Mouse (Mus musculus): ENCODE measurements at regions not wholly inside any gene's neighbourhood (a gene's known extent, or its start where the extent isn't known, plus 50 kb on each side); places are given as distances from the start of the nearest gene placed in this dataset.

DNA sequence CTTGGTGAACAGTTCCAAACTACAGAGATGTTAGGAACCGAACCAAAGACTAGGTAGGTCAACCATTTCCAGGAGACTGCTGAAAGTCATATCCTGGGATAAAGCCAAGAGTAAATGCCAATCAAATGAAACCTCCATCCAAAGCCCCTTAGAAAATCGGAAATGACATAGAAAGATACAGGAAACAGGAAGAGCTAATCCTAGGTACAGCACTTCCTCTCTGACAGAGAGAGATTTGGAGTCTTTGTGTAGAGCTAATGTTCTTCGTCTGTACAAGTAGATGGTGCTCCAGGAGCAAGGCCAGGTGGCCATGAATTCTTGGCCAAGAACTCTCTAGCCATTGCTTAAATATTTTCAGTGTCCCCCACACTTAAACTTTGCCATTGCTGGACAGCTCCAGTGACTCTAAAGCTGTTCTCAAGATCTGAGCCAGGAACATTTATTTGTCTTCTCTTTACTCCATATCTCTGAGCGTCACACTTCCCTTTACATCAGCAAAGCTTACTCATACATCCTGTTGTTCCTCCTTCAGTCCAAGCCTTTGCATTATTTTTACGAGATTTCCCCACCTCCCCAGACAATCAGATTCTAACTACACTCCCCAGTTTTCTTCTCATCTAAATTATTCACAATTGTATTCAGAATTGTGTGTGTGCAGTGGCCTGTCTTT is 199.1 kb upstream of the Zbtb20 start:
- DNase-seq = no peak

DNA sequence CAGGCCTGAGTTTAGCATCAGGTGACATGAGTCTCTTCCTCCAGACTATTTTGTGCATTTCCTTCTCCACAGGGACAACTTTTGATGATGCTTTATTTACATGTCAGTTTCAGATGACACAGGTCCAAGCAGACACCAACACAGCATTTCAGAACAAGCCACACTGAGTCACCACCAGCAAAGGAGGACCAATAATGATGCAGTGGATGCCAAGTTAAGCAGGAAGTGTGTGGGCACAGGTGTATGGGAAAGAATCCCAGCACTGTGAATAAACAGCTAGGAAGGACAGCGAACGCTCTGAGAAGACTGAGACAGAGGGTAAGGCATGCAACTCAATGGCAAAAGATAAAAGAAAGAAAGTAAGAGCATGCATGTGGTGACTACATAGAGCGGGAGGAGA is 200.7 kb upstream of the Zbtb20 start:
- DNase-seq = no peak

DNA sequence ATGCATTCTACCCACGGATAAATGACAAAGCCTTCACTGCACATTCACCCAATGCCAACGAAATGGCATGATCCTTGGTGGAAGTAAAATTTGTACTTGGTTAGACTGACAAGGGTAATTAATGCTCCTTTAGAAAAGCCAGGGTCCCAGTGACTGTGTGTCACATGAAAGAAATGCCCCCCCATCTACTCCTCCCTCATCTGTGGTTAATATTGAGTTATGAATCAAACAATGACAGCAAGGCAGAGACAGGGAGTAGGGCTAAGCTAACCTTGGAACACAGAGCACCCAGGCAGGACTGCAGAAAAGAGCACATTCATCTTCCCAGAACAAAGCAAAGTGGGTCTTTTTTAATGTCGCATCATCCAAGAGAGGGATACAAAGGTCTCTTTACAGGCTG is 209.1 kb upstream of the Zbtb20 start:
- DNase-seq = no peak

DNA sequence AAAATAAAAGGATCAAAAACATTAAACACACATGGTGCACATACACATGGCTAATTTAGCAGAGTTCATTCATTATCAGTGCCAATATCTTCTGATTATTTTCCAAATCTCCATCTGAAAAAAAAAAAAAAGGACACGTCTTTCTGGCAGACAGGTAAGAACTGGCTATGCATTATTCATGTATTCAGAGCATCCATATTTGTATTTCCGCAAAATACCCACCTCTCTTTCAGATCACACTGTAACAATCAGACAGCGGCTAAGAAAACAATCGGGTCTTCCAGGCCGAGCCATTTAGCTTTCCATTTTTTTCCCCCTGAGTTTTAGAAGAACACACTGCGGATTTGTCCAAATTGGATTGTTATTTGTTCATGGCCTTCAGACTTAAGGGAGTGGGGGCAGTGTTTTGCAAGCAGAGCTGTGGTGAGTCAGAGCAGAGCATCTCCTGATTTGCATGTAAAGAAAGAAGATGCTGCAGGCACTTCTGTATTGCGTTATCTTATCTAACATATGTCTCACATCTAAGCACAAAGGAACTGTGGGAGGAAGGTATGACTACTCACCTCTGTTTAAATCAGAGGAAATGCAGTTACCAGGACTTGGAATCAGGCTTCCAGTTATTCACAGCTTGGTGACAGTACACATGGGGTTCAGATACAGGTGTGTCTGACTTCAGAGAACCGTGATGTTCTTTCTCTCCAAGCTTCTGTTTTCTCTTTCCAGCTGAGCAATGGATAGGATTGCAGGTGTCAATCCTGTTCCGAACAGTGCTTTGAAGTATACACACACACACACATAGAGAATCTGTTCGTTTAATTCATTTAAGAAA is 223.6 kb upstream of the Zbtb20 start:
- no peak for DNase-seq

DNA sequence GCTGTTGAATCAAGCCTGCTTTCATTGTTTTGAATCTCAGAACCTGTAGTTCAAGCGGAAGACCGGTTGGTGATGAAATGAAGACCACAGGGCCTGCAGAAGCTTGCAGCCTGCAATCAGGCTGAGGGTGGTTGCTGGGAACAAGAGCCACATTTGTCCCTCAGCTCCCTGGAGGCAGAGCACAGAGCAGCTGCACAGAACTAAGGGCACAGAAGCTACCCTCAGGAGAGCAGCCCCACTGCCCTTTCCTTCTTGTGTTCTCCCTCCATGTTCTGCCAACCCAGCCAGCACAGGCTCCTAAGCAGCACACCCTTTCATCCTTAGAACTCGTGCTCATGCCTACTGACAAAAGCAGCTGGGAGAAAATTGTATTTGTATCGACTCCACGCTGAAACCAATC is 225.9 kb upstream of the Zbtb20 start:
- no peak for DNase-seq

DNA sequence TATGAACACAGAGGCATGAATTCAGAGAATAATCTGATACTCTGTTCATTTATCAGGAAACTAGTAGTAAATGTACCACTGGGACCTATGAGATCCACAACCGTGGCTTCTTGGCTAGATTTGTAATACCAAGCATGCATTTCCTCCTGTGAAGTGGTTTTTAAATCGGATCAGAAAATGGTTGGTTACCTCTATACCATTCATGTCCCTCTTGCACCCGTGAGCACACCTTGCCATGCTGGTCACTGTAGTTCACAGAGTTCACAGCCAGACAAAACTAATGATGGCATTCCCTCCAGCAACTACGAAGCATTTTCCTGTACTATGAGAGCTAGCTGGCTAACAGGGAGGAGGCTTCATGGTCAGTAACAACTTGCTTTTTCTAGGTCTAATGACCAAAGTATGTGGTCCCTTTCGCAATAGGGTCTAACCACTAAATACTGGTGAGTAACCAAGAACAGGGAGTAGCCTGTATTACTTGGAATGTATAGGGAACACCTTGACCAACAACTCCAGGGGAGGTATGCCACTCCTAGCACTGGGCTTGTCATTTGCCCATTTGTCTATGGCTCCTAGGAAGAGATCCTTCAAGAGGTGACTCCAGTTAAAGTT is 227.0 kb upstream of the Zbtb20 start:
- DNase-seq = no peak

DNA sequence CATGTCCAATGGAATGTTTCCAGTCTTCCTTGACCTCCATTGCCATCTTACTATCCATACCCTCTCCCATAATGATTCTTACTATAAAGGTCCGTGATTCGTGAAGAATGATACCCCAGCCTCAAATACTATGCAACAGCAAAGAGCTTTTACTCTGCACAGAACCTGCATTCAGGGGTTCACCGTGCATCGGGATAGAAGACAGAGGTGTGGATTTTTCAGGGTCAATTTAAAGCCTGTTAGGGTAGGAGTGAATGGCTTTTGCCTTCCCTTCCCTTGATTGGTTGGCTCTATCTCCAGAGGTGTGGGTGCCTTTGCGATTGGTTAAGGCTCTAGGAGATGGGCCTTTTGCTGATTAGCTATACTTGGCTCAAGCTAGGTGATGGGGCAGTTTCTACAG is 227.9 kb upstream of the Zbtb20 start:
- no peak for DNase-seq

DNA sequence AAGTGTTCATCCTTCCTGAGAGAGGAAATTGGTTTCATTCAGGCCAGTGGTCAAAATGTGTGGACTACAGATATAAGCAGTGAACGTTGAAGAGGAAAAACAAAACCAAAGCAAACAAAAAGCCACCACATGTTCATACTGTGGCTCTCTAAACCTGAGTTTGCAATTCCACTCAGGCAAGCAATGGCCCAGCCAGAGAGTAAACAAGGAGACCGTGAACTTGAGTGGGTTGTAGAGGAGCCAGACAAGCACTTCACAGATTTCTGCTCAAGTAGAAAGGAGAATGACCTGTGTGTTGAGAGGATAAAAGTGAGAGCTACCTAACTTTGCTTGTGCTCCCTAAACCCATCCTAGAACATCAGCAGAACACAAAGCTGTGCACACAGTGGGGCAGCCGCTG is 239.9 kb upstream of the Zbtb20 start:
- DNase-seq = no peak

DNA sequence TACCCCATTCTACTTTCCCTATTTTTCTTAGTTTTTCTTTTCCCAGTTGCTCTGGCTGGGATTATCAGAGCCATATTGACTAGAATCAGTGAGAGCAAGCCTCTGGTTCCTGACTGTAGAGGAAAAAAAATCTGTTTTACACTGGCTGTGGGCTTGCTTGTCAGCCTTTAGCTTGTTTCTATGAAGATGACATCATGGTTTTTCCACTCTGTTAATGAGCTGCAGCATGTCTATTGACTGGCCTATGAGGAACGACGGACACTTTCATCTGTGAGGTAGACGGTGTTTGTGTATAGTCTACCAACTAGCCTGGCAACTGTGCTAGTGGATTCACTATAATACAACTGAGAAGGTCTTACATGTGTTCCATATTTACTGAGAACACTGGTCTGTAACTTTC is 248.0 kb upstream of the Zbtb20 start:
- no peak for DNase-seq

DNA sequence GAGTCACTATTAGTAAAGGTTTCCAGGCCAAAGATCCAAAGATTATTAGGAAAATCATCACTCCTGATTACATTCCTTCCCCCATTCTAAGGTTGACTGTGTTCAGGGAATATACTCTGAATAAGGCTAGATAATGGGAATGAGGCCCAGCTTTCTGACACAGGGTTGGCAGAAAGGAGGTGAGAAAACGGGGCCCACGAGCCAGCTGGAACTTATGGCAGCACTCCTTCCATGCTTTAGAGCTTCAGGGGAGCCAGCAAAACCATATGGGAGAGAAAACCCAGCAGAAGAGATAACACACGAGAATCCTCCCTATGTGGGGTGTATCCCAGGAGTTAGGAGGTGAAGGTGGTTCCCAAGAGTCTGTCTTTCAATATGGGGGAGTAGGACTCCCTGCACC is 259.8 kb upstream of the Zbtb20 start:
- DNase-seq = no peak

DNA sequence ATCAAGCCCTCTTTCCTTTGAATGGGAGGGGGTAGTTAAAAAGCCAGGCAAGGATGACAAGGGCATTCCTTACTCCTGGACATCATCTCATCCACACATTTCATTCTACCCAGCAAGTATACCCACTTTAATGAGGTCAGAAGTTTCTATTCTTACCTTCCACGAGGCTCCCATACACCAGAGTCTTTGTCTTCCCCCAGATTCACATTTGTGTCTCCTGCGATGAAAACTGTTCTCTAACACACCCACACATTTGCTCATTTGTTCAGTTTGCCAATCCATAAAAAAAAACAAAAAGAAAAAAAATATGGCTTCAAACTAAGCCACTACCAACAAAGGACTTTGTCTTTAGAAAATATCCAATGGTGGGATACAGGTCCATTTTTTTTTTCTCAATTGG is 263.7 kb upstream of the Zbtb20 start:
- DNase-seq = no peak

DNA sequence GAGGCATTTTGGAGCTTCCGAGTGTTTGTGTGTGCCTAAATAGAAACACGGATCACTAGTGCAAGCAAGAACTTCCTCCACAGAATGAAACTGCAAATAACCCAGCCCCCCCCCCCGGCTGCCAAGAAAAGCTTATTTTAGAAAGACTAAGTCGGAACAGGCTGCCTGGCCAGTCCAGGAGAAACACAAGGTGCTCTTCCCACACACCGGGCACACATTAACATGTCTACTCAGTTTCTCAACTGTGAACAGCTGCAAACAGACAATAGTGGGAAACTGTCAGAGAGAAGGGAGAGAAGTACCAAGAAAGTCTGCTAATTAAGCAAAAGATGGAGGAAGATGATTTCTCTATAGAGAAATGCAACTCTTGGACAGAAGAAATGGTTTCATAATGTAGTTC is 267.3 kb upstream of the Zbtb20 start:
- no peak for DNase-seq

DNA sequence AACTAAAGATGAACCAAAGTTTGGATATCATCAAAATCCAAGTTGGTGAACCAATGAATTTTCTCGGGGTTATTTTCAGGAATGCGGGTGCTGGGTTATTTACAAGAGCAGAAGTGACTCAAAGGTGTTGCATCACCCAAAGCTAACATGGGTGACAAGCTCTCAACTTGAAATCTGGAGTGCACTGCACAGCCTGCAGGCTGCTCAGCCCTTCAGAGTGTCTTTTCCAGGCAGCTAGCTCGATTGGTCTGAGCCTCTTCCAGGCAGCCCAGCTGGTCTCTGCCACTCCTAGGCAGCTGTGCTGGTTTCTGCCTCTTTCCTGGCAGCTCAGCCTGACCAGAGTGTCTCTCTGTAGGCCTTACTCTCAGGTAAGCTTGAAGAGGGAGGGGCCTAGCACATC is 251.9 kb upstream of the Gap43 start:
- no peak for DNase-seq

DNA sequence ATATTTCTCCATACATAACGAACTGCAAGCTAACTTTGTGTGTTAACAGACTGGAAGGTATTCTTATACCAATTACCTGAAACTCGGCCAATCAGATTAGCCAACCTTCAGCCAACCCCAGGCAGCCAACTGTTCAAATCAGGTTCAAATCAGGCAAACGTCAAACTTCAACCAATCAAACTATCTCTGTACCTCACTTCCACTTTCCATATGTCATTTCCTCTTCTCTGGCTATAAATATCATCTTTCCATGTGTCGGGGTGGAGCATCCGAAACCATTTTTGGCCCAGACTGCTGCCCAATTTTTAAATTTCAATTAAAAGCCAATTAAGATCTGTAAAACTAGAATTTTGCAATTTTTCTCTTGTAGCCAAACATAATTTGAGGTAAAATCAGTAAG is 251.1 kb upstream of the Gap43 start:
- DNase-seq = no peak

DNA sequence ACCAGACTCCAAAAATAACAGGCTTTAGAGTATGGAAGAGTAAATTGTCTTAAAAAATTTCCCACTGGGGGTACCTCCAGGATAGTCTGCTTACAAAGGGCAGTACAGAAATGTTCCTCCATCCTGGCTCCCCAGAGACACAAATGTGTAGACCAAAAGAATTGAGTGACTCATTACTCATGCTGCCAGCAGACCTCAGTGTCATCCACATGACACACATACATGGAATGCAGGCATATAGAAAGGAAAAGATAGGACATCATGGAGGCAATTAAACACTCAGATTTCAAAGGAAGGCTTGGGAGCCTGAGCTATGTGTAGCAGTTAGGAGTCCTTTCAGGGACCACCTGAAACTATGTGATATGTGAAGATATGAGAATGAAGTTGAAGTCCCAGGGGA is 245.7 kb upstream of the Gap43 start:
- no peak for DNase-seq

DNA sequence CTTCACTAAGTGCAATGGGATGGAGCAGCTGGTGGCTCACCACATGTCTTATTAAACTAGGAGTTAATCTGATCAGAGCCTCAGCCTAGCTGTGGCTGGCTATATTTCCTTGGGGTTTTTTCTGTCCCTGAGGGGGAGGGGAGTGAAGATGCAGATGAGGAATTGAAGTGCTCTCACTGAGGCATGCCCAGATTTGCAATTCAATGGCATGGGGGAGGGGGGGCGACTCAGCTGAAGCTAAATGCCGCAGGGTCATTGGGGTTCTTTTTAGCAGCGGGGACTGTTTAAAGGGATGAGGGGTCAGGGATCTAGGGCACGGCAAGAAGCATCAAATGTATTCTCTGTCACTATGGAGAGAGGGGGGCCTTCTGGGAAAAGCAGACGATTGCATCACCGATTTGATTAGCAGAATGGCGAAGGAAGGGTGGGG is 235.1 kb upstream of the Gap43 start:
- no peak for DNase-seq

DNA sequence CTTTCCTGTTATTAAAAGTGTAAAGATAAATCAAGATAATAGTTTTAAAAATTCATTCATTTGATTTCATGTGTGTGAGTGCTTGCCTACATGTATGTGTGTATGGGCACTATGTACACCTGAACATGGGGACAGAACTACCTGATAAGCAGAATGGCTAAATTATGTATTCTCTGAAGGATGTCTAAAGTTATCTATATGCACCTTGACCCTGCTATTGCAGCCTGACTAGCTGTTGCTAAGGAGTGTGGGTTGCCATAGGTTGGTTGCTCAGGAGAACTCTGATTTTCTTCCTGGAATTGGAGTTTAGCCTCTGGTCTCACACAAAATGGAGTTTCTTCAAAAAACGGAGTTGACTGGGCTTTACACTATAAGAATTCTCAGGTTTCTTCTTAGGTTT is 234.5 kb upstream of the Gap43 start:
- DNase-seq = no peak

DNA sequence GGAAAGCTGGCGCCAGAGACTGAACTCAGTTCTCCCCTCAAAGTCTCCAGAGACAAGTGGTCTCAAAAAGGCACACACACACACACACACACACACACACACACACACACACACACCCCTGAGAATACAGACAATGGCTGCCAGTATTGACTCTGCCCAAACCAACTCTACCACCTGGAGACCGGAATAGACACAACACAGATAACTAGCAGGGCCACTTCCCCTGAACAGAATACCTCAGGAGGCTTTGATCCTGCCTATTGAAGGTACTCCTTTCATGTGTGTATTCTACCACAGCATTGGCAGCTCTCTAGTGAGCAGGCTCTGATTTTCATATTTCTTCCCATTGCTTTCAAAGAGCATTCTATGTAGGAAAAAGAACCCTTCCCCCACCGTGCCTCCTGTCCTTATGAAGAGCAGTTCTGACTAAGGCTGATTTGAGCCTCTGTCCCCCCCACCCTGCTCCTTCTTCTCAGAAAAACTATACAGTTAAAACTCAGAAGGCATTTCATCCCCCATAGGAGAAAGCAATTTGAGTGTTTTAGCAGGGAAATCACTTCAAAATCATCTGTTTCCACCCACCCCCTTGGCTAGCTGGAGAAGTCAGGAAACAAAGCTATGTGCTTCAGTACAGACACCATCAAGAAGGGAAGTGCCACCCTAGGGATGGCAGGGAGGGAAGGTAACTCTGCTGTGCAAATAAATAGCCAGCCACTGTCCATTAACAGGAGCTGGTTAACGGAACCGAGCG is 230.0 kb upstream of the Gap43 start:
- DNase-seq = no peak

DNA sequence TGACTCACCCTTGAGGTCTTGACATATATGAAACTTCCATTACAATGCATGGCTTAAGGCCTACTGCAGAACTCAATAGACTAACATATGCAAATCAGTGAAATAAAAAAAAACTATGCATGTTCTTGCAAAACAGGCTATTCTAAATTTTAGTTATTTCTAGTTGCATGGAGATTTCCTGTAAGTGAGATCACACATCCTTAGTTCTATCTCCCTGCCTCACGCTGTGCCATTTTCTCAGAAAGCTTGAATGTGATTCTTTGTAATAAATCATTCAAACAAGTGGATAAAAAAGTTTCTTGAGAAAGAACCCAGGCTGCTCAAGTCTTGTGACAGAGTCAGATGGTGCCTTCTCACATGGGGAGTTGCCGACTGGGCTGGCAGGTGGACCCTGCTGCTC is 228.9 kb upstream of the Gap43 start:
- DNase-seq = no peak

DNA sequence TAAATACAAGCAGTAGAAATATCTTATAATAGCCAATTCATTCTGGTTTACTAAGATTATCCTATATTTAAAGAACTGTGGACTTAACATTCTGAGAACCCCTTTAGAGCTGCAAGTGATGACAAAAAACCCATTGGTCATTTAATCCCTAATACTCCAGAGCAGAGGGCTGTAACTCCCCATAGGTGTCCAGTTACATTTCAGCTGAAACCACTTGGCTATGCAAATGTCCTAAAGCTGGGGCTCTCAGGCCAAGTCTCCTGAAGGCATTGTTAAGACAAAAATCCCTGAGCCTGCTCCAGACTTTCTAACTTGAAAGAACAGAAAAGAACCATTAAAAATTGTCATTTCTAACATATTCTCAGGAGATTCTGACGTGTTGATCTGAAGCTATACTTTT is 209.1 kb upstream of the Gap43 start:
- DNase-seq = no peak

DNA sequence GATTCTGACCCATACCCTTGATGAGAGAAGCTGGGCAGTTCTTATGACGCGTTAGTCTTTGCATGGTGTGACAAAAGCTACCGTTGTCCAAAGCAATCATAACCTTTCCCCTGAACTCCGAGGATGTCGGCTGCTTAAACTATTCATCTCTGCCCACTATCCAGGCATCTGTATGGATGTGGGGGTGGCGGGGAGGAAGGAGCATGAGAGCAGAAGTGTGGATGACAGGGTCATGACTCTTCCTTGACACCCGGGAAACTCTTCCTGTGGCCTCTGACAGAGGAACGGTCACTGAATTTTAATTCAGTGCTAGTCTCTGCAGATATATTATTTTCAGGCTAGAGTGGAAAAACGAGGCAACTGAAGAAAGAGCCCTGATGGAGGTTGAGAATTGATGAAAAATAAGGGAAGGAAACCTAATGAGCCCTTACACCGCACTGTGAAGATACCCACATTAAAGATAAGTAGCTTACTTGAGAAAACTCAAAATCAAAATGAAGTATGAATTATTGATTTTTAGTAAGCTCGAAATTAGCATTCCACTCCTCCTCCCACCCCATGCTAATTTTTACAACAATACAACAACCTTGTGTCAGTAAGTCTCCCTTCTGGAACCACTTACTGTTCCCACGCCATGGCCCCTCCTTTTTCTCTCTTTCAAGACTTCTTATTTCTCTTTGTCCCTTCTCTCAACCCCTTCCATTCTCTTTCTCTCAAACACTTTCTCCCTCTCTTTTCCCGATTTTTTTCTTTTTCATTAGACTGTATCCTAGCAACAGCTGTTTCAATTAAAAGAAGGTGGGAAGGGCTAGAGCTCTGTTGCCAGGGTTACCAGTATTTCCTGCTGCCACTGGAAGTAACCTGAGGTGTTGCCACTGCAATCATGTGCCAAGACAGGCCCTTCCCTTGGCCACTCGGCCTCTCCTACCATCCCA is 206.0 kb upstream of the Gap43 start:
- no peak for DNase-seq

DNA sequence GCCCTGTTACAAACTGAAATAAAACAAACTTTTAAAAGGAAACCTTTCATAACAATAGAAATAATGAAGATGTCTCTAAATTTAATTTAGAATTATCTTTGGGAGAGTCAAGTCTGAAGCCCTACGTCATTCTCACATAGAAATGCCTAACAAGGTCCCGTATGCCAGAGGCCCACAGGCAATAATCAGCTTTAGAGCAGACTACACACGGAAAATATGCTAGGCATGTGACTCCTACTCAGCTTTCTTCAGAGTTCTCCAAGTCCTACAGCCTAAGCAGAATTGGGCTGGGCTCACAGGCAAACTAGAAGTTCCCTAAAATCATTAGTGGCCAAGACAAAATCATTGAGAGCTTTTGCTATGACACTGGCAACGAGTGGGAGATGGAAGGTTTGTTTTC is 176.9 kb upstream of the Gap43 start:
- DNase-seq = no peak

DNA sequence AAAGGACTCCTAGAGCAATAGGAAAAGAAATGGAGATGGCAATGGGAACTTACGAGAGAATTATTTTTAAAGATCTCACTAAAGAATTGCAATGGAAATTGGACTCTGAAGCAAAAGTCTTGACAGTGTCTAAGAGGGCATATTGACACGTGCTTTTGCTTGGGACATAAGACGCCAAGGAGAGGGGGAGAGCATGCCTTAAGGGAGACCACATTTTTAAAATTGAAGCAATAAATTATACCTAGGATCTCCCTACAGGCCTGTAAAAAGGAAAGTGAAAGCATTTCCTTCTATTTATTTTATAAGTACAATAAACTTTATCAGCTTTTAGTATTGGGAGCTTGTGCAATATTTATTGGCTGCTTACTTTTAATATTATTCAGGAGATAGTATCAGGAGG is 175.5 kb upstream of the Gap43 start:
- no peak for DNase-seq

All from kidney, adult 18-20 months (tissue).